Mouse (Mus musculus): ENCODE results near the gene Psmc5.

The Psmc5 gene

DNA sequence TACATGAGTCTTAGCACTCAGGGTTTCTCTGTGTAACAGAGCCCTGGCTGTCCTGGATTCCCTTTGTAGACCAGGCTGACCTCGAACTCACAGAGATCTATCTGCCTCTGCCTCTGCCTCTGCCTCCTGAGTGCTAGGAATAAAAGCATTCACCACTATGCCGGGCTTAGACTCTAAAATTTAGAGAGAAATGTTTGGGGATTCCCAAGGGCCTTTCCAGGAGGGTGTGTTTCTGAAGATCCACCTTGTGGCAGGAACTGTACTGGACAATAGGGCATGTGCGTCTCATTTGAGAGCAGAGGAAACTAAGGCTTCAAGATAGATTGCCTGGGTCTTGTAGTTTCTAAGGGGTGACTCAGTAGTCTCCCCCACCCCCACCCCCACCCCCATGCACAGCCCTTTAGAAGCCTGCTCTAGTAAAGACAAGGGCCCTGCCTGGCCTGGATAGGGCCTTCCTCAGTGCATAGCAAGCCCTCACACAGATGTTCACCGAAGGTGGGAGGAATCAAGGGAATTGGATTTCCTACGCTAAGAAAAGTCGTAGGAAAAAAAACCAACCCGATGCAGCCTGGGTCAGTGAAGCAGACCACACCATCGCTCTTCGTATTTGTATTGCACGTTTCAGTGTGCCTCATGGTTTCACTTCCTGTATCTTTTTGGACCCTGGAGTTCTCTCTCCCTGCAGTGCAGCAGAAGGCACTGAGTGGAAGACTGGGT is 49.6 kb downstream of the Psmc5 start:
- no peak for DNase-seq (ENCODE audit: extremely low read depth, low read depth, low spot score)

DNA sequence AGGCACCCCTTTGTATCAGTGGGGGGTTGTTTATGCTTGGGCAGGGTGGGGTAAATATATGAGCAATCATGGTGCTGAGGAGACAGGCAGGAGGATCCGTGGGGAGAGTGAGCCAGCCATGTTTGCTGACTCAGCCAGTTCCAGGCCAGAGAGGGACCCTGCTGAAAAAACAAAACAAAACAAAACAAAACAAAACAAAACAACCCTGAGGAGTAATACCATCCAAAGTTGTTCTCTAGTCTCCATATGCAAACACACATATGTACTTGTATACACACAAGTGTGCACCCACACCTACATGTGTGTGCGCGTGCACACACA is 50.1 kb downstream of the Psmc5 start:
- no peak for DNase-seq (ENCODE audit: extremely low read depth, low read depth, low spot score)

DNA sequence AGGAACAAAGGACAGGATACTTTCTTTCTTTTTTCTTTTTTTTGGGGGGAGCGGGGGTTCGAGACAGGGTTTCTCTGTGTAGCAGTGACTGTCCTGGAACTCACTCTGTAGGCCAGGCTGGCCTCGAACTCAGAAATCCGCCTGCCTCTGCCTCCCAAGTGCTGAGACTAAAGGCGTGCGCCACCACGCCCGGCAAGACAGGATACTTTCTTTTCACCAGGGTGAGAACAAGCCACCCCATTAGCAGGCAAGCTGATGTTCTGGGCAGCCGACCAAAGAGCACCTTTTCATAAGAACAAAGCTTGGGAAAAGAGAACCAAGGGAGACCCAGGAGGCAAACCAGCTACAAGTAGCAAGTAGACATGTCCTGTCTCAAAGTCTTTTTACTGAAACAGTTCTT is 50.8 kb downstream of the Psmc5 start:
- no peak for DNase-seq (ENCODE audit: extremely low read depth, low read depth, low spot score)

DNA sequence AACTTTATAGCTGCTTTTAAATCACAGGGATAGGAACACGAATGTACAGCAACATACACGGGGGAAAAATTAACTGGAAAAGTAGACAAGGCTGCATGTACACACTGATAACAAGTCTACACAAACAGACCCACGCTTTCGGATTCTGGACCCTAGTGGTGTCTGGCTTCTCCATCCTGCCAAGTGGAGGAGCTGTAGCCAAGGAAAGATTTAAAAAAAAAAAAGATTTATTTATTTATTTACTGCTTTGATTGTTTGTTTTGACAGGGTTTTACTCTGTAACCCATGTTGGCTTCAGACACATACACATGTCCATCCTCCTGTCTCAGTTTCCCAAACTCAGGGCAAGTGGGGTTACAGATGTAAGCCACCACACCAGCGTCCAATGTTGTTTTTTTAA is 51.5 kb downstream of the Psmc5 start:
- no peak for DNase-seq (ENCODE audit: extremely low read depth, low read depth, low spot score)

DNA sequence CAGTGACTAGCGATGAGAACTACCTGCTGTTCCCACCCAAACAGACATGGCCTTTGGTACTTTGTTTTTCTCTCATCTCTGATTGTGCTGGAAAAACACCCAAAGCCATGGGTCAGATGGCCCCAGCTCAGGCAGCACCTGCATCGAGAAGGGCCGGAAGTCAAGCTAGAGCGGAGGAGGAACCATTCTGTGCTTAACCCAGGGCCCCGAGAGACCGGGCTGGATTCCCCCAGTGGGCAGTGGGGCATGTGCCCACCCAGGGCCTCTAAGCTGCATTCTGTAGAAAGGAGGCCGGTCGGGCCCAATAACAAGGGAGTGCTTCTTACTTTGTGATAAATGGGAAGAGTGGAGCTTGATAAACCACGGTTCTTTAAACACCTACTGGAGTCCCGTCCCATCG is 52.2 kb downstream of the Psmc5 start:
- no peak for DNase-seq (ENCODE audit: extremely low read depth, low read depth, low spot score)

DNA sequence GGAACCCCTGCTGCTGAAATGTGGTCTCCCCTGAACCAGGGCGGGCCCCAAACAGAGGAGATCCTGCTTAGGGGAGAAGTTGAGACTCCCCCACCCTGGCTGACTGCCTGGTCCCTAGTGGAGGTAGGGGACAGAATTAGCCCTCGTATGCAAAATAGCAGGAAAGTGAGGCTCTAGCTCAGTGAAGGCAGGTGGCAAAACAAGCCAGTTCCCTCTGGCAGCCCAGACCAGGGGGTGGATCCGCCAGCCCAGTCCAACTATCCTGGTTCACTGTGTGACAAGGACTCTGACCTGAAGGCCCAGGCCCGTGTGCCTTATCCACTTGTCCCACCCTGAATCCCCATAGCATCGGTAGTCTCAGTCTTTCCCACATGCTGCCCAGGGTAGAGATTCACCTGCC is 54.2 kb downstream of the Psmc5 start:
- DNase-seq (ENCODE audit: extremely low read depth, low read depth, low spot score), result no peak
